Mouse (Mus musculus) urinary bladder, adult 2 months (tissue): ENCODE data around the gene Kirrel3. TPM values are rescaled to one million over a fixed set of nuclear protein-coding genes. Genes with fewer than 3 reads are reported as not detected.

Experiments
- DNase-seq: peaks from one replicate; pipeline ENCODE4 v3.0.0; 2022; ENCODE audit warnings: low spot score
- polyA plus RNA-seq: library from polyadenylated mRNA; depleted of rRNA; stranded (reverse); fragments of >200 nt; gene quantifications from 2 replicates; pipeline ENCODE4 v1.2.3, GENCODE M21; 2012

The Kirrel3 gene
- polyA plus RNA-seq, 1 experiment = 0.08 TPM

DNA sequence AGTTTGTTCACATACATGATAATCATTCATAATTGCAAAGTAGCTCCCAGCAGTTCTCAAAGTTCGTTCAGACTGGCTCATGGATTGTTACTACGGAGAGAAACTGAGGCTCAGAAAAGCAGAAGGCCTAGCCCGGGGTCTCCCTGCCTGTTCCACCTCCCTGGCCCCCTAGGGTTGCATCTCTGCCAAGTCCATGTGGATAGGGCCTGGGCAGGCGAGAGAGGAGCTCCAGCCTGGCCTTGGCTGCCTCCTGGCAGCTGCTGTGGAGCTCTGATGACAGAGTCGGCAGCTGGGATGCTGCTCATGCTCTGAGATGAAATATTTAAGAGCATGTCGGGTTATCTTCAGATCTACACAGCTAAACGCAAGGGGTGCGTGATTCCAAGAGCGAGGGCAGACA lies 459.6 kb downstream of the Kirrel3 start:
- no peak for DNase-seq

DNA sequence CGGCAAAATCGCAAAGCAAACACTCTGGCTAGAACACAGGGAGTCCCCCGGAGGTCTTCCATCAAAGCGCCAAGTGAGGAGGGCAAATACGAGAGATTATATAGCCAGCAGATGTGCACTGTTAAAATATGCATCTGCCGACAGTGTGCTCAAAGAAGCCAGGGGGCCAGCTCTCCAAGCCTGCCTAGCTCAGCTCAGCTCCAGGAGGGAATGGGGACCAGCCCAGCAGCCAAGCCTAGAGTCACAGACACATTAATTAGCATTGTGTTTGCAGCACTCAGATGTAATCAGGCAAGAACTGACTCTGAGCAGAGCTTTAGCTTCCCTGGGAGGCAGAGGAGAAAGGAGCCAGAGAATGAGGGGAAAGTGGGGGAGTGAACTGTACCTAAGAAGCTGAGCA lies 461.6 kb downstream of the Kirrel3 start:
- no peak for DNase-seq

DNA sequence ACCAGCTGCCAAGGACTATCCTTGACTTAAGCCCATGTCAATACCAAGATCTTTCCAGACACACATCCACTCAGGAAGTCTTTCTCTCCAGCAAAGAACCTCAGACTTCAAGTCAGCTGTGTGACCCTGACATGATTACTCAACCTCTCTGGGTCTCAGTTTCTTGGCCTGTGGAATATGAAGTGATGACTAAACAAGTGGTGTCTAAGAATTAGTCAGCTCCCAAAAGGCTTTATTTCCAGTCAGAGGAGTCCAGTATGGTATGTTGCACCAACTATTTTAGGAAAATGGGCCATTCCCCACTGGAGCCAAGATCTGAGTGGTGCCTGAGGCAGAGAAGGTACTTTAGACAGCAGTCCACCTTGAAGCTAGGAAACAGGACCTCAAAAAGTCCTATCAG lies 462.0 kb downstream of the Kirrel3 start:
- DNase-seq = no peak

DNA sequence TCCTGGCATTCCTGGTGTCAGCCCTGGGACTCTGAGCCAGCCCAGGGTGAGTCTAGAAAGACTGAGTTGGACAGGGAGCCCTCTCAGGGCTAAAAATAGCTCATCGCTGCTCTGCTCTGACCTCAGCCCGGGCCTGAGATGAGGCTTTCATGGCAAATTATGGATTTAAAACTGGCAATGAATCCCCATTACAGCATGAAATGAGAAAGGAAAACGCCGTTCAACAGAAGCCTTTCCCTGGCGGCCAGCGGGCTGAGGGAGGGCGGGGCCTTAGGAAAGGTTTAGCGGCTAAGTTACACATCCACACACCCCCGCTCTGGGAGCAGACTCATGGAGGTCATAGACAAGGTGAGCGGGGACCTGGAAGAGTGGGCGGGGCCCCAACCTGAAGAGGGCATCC lies 467.7 kb downstream of the Kirrel3 start:
- no peak for DNase-seq

DNA sequence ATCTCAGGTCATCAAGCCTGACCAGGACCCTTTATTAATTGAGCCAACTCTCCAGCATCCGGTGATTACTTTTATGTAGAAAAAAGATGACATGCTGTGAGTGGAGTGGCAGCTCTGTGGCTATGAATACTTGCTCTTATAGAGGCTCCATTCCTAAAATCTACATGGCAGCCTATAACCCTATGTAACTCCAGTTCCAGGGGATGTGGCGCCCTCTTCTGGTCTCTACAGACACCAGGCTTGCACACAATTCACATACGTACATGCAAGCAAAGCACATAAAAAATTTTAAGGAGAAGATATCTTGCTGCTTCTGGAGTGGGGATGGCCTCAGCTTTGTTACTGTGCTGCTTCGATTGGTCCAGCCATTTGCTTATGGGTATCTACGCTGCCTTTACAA lies 468.5 kb downstream of the Kirrel3 start:
- DNase-seq = no peak

DNA sequence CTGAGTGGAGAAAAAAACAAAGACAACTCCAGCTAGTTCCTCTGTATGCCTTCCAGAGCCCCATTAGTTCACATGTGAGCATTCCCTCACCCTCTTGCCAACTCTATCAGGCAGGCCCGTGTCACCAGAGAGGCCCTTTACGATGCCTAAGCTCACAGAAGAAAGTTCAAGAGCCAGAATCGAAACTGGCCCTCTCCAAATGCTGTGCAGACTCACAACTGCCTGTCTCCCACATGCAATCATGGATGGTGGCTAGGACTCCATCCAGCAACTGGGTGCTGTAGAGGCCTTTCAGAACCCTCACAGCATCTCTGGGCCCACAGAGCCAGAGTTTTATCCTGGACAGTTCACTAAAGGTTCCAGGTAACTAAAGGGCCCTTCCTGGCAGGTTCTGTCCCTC lies 470.8 kb downstream of the Kirrel3 start:
- DNase-seq = no peak

DNA sequence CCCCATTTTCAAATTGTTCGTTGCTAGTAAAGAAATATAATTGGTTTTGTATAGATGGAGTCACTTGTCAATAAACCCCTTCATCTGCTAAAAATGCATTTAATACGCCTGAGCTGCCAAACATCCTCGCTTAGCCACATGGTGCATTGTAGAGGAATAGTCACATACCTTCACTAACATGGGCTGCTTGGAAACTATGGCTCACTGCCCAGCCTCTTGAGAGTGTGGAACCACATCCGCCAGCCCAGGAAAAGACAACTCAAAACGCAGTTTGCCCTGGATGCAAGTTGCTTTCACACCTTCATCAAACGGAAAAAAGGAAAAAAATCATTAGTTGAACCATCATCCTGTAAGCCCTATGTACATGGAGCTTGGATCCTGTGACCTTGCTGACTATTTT lies 472.0 kb downstream of the Kirrel3 start:
- no peak for DNase-seq

DNA sequence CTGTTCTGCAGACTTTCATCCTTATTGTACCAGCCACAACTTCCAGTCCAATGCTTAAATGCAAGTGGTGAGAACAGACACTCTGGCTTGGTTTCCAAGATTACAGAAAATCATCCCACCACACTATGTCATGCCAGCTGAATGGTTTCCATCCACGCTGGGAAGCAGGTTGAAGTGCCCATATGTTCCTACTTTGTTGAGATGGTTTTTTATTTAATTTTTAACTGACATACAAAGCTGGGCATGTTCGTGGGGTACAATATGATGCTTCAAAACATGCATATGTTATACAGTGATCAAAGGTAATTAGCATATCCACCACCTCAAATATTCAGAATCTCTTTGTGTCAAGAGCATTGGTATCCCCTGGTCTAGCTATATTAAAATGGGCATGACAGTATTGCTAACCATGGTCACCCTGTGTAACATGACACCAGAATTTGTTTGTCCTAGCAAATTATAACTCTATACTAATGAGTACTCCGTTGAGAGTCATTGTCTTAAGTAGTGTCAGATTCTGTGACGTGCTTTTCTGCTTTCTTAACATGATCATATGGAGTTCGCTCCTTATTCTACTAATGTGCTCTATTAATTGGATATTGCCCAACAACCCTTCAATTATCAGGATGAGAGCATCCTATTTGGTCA lies 472.6 kb downstream of the Kirrel3 start:
- no peak for DNase-seq

DNA sequence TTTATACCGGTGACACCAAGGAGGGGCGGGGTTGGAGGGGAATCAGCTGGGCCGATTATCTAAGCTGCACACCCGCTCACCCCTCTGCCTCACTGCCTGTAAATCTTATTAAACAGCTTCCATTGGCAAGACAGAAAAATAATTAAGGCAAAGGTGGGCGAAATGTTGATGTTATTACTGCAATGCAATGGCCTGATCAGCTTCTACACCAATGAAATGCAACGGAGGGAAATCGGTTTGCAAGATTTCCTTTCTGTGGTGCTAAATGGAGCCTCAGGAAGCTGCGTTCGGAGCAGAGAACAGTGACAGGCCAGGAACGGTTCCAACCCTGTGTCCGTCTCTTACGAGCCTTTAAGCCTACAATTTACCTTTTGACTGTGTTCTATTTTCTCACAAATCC lies 475.0 kb downstream of the Kirrel3 start:
- no peak for DNase-seq

DNA sequence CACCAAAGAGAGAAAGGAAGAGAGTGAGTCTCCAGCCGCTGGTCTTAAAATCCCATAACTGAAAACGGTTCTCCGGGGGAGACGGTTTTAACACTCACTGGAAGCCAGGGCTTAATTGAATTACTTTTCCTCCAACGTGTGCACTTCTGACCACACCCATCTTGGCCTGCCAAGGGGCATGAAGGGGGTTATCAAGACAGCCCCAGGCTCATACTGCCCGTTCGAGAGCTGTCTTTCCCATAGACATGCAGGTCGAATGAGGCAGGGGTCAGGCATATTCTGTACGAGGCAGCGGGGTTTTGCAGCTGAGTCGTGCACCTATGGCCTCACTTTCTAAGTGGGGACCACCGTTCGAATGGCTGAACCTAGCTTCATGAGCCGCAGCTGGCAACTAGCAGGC lies 475.5 kb downstream of the Kirrel3 start:
- DNase-seq = no peak

DNA sequence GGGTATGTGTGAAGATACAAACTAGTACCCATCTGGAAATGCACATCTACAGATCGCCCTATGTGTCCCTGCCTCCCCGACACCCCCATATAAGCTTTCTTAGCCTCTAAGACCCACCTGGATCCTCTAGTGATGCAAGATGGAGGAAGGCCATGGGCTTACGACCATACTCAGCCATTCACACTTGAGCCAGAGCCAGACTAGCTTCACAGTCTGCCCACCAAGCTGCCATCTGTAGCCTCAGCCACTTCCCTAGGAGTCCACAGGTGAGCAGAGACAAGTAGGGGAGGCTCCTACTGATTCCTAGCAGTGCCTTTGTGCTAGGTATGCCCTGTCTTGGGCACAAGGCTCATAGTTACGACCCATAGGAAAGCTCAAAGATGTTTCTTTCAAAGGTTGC lies 476.6 kb downstream of the Kirrel3 start:
- no peak for DNase-seq

DNA sequence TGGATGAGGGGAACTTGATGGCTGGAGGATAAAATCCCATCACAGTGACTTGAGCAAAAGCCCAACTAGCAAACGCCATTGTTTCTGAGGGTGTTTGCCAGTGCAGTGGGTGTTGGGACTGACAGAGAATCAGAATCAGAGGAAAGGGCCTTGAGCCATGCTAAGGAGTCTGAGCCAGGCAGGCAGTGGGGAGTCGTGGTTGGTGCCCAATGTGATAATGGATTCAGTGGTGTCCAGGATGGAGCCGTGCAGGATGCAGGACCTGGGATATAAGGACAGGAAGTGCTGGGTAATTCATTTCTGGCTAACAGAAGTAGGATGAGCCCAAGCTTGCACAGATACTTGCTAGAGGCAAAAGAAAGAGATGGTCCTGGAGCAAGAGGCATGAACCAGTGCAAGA lies 477.9 kb downstream of the Kirrel3 start:
- DNase-seq = no peak

DNA sequence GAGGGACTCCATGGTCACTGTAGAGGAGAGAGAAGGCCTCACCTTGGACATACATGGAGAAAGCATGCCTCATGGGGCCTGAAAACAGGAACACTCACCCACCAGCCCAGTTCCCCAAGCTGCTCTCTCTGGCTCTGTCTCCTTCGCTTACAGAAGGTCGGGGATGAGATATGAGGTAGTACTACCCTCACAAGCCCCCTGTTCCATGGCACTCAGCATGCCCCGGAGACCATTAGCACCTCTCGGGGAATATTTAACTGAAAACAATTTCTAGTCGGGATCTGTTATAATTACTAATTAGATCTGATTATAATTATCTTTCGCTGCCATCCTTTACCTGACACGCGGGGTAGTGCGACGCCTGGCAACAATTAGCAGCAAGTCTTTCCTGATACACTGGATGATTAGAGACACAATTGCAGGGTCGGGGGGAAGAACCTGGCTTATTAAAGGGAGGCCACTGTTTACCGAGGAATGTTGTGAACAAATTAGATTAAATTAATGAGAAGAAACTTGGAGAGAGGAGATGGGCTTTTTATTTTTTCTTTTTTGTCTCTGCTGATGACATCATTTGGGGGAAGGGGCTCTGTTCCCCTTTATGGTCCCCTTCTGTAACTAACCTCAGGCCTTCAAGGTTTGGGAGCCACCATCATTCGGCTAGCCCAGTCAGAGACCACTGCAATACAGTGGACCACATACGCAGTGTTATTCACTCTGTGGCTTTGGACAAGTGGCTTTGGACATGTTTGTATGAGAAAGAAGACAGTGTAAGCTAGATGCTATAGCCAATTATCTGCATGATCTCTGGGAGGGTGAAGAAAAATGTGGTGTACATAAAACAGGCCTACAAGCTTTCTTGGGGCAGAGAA lies 478.7 kb downstream of the Kirrel3 start:
- no peak for DNase-seq

DNA sequence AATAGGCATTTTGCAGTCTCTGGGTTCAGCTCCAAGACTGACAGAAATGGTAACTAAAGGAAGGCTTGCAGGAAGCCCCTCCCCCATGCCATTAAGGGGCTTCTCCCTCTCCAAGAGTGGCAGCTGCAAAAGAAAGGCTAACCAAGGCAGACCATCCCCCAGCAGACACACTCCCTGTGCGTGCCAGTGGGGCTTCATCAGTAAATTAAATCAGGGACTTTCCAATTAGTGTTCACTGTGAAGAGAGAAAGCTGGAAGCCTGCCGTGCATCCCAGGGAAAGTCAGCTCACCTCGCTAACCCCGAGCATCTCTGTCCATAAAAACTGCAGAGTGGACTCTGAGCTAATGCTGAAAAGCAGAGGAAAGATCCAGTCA lies 479.3 kb downstream of the Kirrel3 start:
- DNase-seq = no peak

DNA sequence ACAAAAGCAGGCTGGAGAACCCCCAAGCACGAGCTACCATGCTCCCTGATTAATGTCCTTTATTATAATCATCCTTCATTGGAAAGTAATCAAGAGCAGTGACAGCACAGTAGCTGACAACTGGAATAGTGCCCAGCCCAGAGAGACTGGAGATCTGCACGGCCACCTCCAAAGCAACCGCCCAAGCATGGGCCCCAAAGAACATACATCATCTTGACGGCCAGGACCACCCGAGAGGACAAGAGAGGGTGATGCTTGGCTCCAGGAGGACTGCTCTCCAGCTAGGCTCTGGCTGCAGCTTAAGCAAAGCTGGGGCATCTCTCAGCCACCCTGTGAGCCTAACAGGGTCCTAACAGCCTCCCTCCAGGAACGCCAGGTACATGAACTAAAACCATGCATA lies 482.1 kb downstream of the Kirrel3 start:
- no peak for DNase-seq

DNA sequence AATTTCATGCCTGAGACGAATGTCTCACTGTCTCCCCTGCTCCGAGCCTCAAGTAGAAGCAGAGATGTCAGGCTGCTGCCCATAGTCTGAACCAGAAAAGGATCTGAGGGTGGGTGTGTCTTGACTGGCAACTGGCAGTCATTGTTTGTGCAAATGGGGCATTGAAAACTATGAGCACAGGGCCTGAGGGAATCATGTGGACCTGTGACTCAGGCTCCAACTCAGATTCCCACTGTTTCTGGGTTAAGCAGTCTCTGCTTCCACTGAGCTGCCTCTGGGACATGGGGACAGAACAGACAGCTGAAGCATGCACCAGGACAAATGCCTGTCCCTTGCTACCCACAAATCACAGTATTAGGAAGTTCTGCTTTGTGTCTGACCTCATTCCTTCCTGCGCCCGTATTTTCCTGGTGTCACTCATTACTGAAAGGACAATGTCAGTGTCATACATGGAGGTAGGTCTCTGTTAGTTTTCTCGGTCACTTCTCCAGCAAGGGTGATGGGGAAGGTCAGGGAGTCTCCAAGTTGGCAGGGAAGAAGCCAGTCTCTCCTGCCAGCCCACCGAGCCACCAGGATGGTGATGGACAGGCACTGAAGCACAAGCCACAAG lies 484.3 kb downstream of the Kirrel3 start:
- no peak for DNase-seq

DNA sequence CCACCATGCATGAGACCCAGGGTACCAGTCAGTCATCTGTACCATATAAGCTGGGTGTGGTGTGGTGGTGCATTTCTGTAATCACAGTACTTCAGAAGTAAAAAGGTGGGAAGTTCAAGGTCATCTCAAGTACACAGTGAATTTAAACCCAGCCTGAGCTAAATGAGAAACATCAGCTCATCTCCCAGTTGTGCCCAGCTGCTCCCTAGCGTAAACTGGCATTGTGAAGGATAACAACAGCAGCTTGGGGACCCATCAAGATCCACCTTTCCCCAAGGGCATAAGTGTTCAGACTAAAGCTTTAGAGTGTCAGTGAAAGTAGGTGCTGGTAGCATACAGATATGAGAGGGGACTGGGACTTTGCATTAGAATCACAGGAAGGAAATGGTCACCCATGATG lies 488.6 kb downstream of the Kirrel3 start:
- no peak for DNase-seq

DNA sequence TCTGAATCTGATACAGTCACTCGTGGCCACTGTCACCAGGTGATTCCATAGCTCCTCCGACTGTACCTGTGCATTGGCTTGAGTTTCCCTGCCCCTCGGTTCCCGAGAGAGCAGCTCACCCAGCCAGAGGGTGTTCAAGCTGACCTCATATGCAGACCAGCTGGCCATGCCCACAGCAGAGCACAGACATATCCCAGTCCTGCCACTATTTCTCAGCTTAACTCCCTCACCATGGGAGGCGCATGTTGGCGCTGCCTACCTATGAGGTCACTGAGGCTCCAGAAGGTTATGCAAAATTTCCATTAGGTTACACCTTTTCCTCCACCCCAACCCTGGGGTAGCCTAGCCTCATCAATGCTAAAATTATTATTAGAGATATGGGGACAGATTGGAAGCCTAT lies 489.6 kb downstream of the Kirrel3 start:
- DNase-seq = no peak

DNA sequence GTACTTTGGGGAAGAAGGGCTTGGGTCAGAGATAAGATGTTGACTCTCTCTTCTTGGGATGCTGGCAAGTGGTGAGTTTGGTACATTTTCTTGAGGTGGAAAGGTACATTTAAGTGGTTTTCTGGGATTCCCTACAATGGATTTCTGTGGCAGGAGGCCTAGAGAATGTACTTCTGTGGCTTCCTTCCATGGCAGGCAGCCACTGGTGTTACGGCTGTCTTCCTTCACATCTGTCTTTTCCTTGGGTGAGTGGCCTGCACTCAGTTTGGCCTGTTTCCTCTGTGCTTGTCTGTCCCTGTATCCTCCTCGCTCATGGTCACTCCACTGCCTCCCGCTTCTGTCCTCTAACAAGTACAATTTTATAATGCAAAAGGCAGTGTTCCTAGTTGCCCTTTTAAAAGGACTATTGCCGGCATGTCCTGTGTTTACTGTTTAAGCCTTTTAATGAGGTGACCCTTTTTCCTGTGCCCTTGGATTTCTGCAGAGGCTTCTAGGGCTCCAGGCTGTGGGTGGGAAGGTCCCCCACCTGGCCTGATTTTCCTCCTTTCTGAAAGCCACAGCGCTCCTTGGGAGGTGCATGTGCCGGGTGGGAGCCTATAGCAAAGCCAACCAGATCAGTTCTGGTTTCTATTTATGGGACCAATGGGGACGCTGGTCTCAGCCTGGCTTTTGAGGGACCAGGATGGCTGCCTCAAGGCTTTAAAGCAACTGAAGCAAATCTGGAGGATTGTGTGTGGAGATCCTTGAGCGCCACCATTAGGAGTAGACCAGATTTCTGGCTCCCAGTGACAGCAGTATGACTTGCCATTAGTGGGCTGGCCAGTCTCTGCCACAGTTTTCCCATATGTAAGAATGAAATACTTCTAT lies 491.1 kb downstream of the Kirrel3 start:
- DNase-seq = no peak

DNA sequence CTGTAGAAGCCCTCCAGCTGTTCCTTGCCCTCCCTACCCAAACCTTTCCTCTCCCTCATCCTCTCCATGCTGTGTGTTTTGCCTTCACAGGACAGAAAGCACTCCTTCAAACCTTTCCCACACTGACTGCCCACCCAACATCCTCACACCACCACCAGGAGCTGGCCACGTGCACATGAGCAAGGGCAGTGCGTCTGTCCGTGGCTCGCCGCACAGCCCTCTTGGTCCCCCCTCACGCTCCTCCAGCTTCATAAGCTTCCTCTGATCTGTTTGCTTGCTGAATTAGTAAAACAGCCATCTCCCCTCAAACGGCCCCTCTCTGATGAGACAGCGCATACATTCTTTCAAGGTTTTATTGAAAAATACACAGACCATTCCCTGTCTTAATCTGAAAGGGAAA lies 492.0 kb downstream of the Kirrel3 start:
- no peak for DNase-seq

DNA sequence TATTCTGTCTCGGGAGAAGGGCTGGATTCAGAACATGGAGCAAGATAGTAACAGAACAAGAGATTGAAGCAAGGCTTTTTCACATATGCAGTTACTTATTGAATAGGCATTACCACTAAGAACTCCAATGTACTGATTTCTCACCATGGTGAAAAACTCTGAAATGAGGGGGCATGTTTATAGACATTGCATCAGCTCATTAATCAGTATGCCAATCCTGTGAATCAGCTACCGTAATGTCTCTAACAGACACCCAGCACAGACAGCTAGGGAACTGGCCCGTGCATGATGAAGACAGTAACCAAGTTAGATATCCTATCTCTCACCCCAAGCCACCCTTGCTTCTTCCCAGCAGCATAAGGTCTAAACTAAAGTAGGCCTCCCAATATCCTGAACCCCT lies 492.5 kb downstream of the Kirrel3 start:
- DNase-seq = no peak
